ENCODE assay signal across 23 mouse cellular contexts in genomic region chr14:62581768-62582167, GRCm38 (mm10). TPM values are rescaled to one million over a fixed set of nuclear protein-coding genes. Genes with fewer than 3 reads are reported as not detected.
A peak's percentile ranks its signal among the peaks of the same experiment; 100 is the strongest.
DNase-seq lines count a peak whose midpoint lies in the region; ATAC-seq lines count a peak whose summit lies in the region.
"Had no signal": no experiment of that assay in that cellular context is flagged by ENCODE, and none has a peak within 500 bp of the region (broad histone marks: within the 10 kb centered on the region; RNA-seq: fewer than 3 reads in every experiment).

No protein-coding gene starts in this region.

- H3K36me3 ChIP-seq in embryonic facial prominence, embryonic 10.5 days (replicated peaks), result no peaks in the 10 kb centered on the region
- no peaks in the 10 kb centered on the region for H3K36me3 ChIP-seq in forebrain, embryonic 14.5 days (ENCODE audit: control insufficient read depth, insufficient read depth, low read length)
- H3K36me3 ChIP-seq in hindbrain, embryonic 15.5 days, result no peaks in the 10 kb centered on the region
- H3K36me3 ChIP-seq in midbrain, embryonic 16.5 days (ENCODE audit: control insufficient read depth, insufficient read depth, low read length), result 0 out of 2 replicates have a peak, but pooled peaks cover 2% of the 10 kb centered on the region
- H3K36me3 ChIP-seq: heart, embryonic 15.5 days; limb, embryonic 15.5 days had no signal

- no peak overlapping the region for H3K4me2 ChIP-seq in forebrain, embryonic 14.5 days (ENCODE audit: low read length)
- no peak overlapping the region for H3K4me2 ChIP-seq in hindbrain, embryonic 15.5 days
- H3K4me2 ChIP-seq in midbrain, embryonic 16.5 days (ENCODE audit: low read length), result no peak overlapping the region
- H3K4me2 ChIP-seq: heart, embryonic 15.5 days; limb, embryonic 15.5 days had no signal

- peak; percentile 22 for DNase-seq in embryonic facial prominence, embryonic 10.5 days (ENCODE audit: low spot score)
- no peak for DNase-seq in forebrain, embryonic 14.5 days (ENCODE audit: low spot score)
- DNase-seq in left cerebral cortex, adult 18-20 months (ENCODE audit: low spot score in 2 of 2), result no peak
- DNase-seq in layer of hippocampus, adult 9-11 months, result no peak
- DNase-seq in retina, embryonic 14.5 days (ENCODE audit: low spot score), result no peak
- DNase-seq: cerebellum, adult 18-20 months; heart, adult 11 months; liver, postnatal 0 days; lung, postnatal 4 days; right cerebral cortex, postnatal 25 days; thymus, postnatal 4 days had no signal

- ATAC-seq in forebrain, embryonic 14.5 days, result no peak
- ATAC-seq in hindbrain, embryonic 15.5 days (ENCODE audit: low FRiP score, low read depth), result no peak
- ATAC-seq in midbrain, embryonic 16.5 days, result no peak
- ATAC-seq: inflammation-experienced regulatory T-cells, adult 6 months had no signal

- no peak overlapping the region for H3K27ac ChIP-seq in embryonic facial prominence, embryonic 10.5 days (replicated peaks)
- peak overlapping the region; percentile 64 for H3K27ac ChIP-seq in forebrain, embryonic 14.5 days (ENCODE audit: low read depth, low read length)
- H3K27ac ChIP-seq in hindbrain, embryonic 15.5 days (replicated peaks), result peak overlapping the region; percentile 48; the same call in 1 of the 2 replicates
- H3K27ac ChIP-seq in midbrain, embryonic 16.5 days (ENCODE audit: low read length), result peak overlapping the region; percentile 23
- H3K27ac ChIP-seq: heart, embryonic 15.5 days; limb, embryonic 15.5 days had no signal

- H3K9me3 ChIP-seq in embryonic facial prominence, embryonic 10.5 days, result no peaks in the 10 kb centered on the region
- H3K9me3 ChIP-seq in forebrain, embryonic 14.5 days (replicated peaks; ENCODE audit: control insufficient read depth, low read length), result no peaks in the 10 kb centered on the region
- H3K9me3 ChIP-seq in hindbrain, embryonic 15.5 days, result no peaks in the 10 kb centered on the region
- no peaks in the 10 kb centered on the region for H3K9me3 ChIP-seq in midbrain, embryonic 16.5 days (replicated peaks; ENCODE audit: control insufficient read depth, low read length, poor library complexity, severe bottlenecking)
- H3K9me3 ChIP-seq: heart, embryonic 15.5 days; limb, embryonic 15.5 days had no signal

- no peaks in the 10 kb centered on the region for H3K27me3 ChIP-seq in embryonic facial prominence, embryonic 10.5 days (replicated peaks; ENCODE audit: low read depth, poor library complexity, severe bottlenecking)
- no peaks in the 10 kb centered on the region for H3K27me3 ChIP-seq in forebrain, embryonic 14.5 days (replicated peaks; ENCODE audit: control insufficient read depth, insufficient read depth, low read length)
- no peaks in the 10 kb centered on the region for H3K27me3 ChIP-seq in hindbrain, embryonic 15.5 days
- H3K27me3 ChIP-seq in midbrain, embryonic 16.5 days (ENCODE audit: control insufficient read depth, insufficient read depth, low read depth, low read length), result no peaks in the 10 kb centered on the region
- H3K27me3 ChIP-seq: heart, embryonic 15.5 days had no signal

- H3K4me1 ChIP-seq in embryonic facial prominence, embryonic 10.5 days, result peaks cover 45% of the 10 kb centered on the region
- H3K4me1 ChIP-seq in forebrain, embryonic 14.5 days (ENCODE audit: control insufficient read depth, insufficient read depth, low read length), result peaks cover 30% of the 10 kb centered on the region
- peaks cover 34% of the 10 kb centered on the region for H3K4me1 ChIP-seq in hindbrain, embryonic 15.5 days (replicated peaks)
- peaks cover 30% of the 10 kb centered on the region for H3K4me1 ChIP-seq in midbrain, embryonic 16.5 days (ENCODE audit: control insufficient read depth, insufficient read depth, low read length)
- H3K4me1 ChIP-seq: heart, embryonic 15.5 days had no signal

- no peak overlapping the region for H3K4me3 ChIP-seq in embryonic facial prominence, embryonic 10.5 days
- no peak overlapping the region for H3K4me3 ChIP-seq in forebrain, embryonic 14.5 days (ENCODE audit: low read depth, low read length)
- no peak overlapping the region for H3K4me3 ChIP-seq in hindbrain, embryonic 15.5 days
- H3K4me3 ChIP-seq in midbrain, embryonic 16.5 days (ENCODE audit: low read depth, low read length), result no peak overlapping the region
- H3K4me3 ChIP-seq: erythroblast, embryonic 14.5 days; heart, embryonic 15.5 days; limb, embryonic 15.5 days had no signal

- 51% methylated on average over 9 of the region's 9 CpGs for WGBS in embryonic facial prominence, embryonic 10.5 days
- 6% methylated on average over 9 of the region's 9 CpGs for WGBS in forebrain, embryonic 14.5 days
- 27% methylated on average over 9 of the region's 9 CpGs for WGBS in hindbrain, embryonic 15.5 days
- 16% methylated on average over 9 of the region's 9 CpGs for WGBS in midbrain, embryonic 16.5 days

- peak overlapping the region; percentile 32; the same call in 1 of the 2 replicates for H3K9ac ChIP-seq in forebrain, embryonic 14.5 days (ENCODE audit: low read length)
- no peak overlapping the region for H3K9ac ChIP-seq in hindbrain, embryonic 15.5 days
- H3K9ac ChIP-seq in midbrain, embryonic 16.5 days (ENCODE audit: low read depth, low read length), result no peak overlapping the region
- H3K9ac ChIP-seq: heart, embryonic 15.5 days; limb, embryonic 15.5 days; liver, postnatal 0 days had no signal

RNA-seq across cellular contexts. Expression of gene Gm4131, which starts 15.0 kb away (rescaled TPM):
- not detected in 2 replicates for polyA plus RNA-seq in embryonic facial prominence, embryonic 10.5 days (2016; fragmentation: Nextera tagmentation; extraction: Ambion mirVana)
- polyA plus RNA-seq in forebrain, embryonic 14.5 days (2014; fragmentation: Nextera tagmentation; extraction: Ambion mirVana), result not detected in 2 replicates
- 0.14 and 0.39 TPM in 2 replicates for polyA plus RNA-seq in hindbrain, embryonic 15.5 days (2015; fragmentation: Nextera tagmentation; extraction: Ambion mirVana)
- 0.25 and 0.36 TPM in 2 replicates for polyA plus RNA-seq in midbrain, embryonic 16.5 days (2015; fragmentation: Nextera tagmentation; extraction: Ambion mirVana)
- total RNA-seq in left cerebral cortex, adult 18-20 months (2021), result not detected
- total RNA-seq: adrenal gland, adult 18-20 months; ES-E14; gastrocnemius, adult 18-20 months; layer of hippocampus, adult 18-20 months; left cerebral cortex, postnatal 10 days had no signal
- polyA plus RNA-seq: erythroblast, embryonic 14.5 days; heart, embryonic 15.5 days; inflammation-experienced regulatory T-cells, adult 6 months; kidney, embryonic 14.5 days; limb, embryonic 15.5 days; liver, postnatal 0 days had no signal

RNA-seq across cellular contexts. Expression of gene Fam124a, which starts 26.2 kb away (rescaled TPM):
- polyA plus RNA-seq in embryonic facial prominence, embryonic 10.5 days (2016; fragmentation: Nextera tagmentation; extraction: Ambion mirVana), result 1.6 and 2.8 TPM in 2 replicates
- polyA plus RNA-seq in forebrain, embryonic 14.5 days (2014; fragmentation: Nextera tagmentation; extraction: Ambion mirVana), result 13.8 and 18.8 TPM in 2 replicates
- 51.3 and 61.8 TPM in 2 replicates for polyA plus RNA-seq in hindbrain, embryonic 15.5 days (2015; fragmentation: Nextera tagmentation; extraction: Ambion mirVana)
- 48.4 and 55.3 TPM in 2 replicates for polyA plus RNA-seq in midbrain, embryonic 16.5 days (2015; fragmentation: Nextera tagmentation; extraction: Ambion mirVana)
- total RNA-seq in left cerebral cortex, adult 18-20 months (2021), result 10 to 100 TPM; 20.8 to 23.3 TPM
- polyA plus RNA-seq: erythroblast, embryonic 14.5 days; inflammation-experienced regulatory T-cells, adult 6 months had no signal
